Mouse (Mus musculus) liver, embryonic 14.5 days (tissue): ENCODE measurements around the gene Trappc10.
A peak's percentile ranks its signal among the peaks of the same experiment; 100 is the strongest.

Experiments
- CTCF ChIP-seq: IDR thresholded peaks from 2 replicates; pipeline ENCODE4 v1.5.1; 2016; ENCODE audit warnings: antibody characterized with exemption, low read depth, control low read depth
- EP300 ChIP-seq: IDR thresholded peaks from 2 replicates; pipeline ENCODE4 v1.6.1; 2016; ENCODE audit warnings: antibody characterized with exemption, low read depth

DNA sequence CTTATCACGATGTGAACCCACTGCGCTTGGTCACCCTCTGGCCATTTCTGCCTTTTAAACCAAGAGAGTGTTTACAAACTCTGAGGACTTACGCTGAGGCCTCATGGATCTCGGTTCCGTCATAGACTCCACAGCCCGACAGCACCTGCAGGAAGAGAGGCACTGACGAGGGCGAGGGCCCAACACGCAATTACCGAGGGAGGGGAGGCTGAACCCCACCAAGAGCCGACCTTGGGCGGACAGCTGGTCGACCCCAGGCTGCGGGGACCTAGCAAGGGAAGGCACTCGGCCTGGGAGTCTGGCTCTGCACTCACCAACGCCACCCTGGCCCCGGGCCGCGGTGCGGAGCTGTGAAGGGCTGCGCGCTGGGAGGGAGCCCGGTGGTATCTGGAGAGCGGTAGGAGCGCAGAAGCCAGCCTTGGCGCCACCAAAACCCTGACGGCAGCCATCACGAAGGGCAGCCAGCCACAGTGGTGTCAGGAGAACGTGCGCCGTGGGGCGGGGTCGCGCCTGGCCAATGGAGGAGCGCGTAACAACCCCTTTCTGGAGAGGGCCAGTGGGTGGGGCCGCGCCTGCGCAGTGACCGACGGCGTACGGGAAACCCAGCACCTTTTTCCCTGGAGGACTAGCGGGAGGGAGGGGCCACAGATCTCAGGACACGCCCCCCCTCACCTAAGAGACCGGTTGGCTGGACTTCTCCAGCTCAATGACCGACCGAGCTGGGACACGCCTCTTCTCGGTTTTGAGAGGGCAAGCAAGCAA lies 75.0 kb downstream of the Trappc10 start, which contains the start of gene D10Jhu81e:
- TF ChIP-seq CTCF = peak; percentile 35; the same call in 1 of the 2 replicates
- TF ChIP-seq EP300 = no peak
